Mouse (Mus musculus) hindbrain, embryonic 15.5 days (tissue): ENCODE results near the gene Rras2. TPM values are rescaled to one million over a fixed set of nuclear protein-coding genes. Genes with fewer than 3 reads are reported as not detected.

Experiments used
- ATAC-seq: fragments of 200-750 bp; cut with Nextera tagmentation; 2 replicates; pipeline ENCODE4 v1.8.0; 2017; ENCODE audit warnings: low read depth, moderate number of reproducible peaks, moderate TSS enrichment; ENCODE audit not compliant: low FRiP score
- H3K27ac ChIP-seq: fragments of 300-500 bp; sonication (generic); replicated peaks from 2 replicates; pipeline ENCODE4 v1.5.1; 2015; ENCODE audit warnings: mild to moderate bottlenecking, inconsistent platforms
- H3K27me3 ChIP-seq: fragments of 300-500 bp; sonication (generic); 2 replicates; pipeline ENCODE4 v1.6.1; 2015; ENCODE audit warnings: control low read depth, inconsistent platforms
- H3K36me3 ChIP-seq: fragments of 300-500 bp; sonication (generic); 2 replicates; pipeline ENCODE4 v1.6.1; 2015; ENCODE audit warnings: control low read depth, inconsistent platforms
- H3K4me1 ChIP-seq: fragments of 300-500 bp; sonication (generic); replicated peaks from 2 replicates; pipeline ENCODE4 v1.6.1; 2015; ENCODE audit warnings: control low read depth, inconsistent platforms
- H3K4me2 ChIP-seq: fragments of 300-500 bp; sonication (generic); 2 replicates; pipeline ENCODE4 v1.6.1; 2015; ENCODE audit warnings: moderate library complexity, mild to moderate bottlenecking, inconsistent platforms
- H3K4me3 ChIP-seq: fragments of 300-500 bp; sonication (generic); 2 replicates; pipeline ENCODE4 v1.5.1; 2015; ENCODE audit warnings: mild to moderate bottlenecking, inconsistent platforms
- H3K9ac ChIP-seq: fragments of 300-500 bp; sonication (generic); 2 replicates; pipeline ENCODE4 v1.6.1; 2015; ENCODE audit warnings: inconsistent platforms
- H3K9me3 ChIP-seq: fragments of 300-500 bp; sonication (generic); 2 replicates; pipeline ENCODE4 v1.6.1; 2016; ENCODE audit warnings: control low read depth, inconsistent platforms
- WGBS: fragments of 180-500 bp; shearing (Covaris S2); methylation state at CpG from one replicate; pipeline ENCODE4 v1.1.7; 2015; 5-methylcytosine and 5-hydroxymethylcytosine counted together
- polyA plus RNA-seq: library from polyadenylated mRNA; unstranded; fragments of >200 nt; fragmentation: Nextera tagmentation; extraction: Ambion mirVana; gene quantifications from 2 replicates; pipeline ENCODE4 v1.2.1, GENCODE M21; 2015

Gene Rras2
- polyA plus RNA-seq, 1 experiment from 2014 or later, result 19.3 TPM

GRCm38 (mm10) chr7:114066529-114067178 is 50.9 kb downstream of the Rras2 start:
- WGBS, result 5% methylated on average over 14 of the region's 14 CpGs
- peak overlapping the region; percentile 29 for H3K4me3 ChIP-seq
- no peak overlapping the region for H3K27ac ChIP-seq
- H3K9ac ChIP-seq, result peak overlapping the region; percentile 25; the same call in 1 of the 2 replicates
- H3K36me3 ChIP-seq, result no peaks in the 10 kb centered on the region
- H3K4me1 ChIP-seq, result peaks cover 13% of the 10 kb centered on the region
- H3K27me3 ChIP-seq, result no peaks in the 10 kb centered on the region
- H3K4me2 ChIP-seq, result peak overlapping the region; percentile 62
- H3K9me3 ChIP-seq, result no peaks in the 10 kb centered on the region
- ATAC-seq, result peak; percentile 78

- Histone ChIP-seq H3K4me2 (no peak overlapping the region), H3K27ac (no peak overlapping the region), H3K9me3 (no peaks in the 10 kb centered on the region), H3K4me3 (no peak overlapping the region), H3K36me3 (no peaks in the 10 kb centered on the region), H3K4me1 (peaks cover 13% of the 10 kb centered on the region), H3K27me3 (no peaks in the 10 kb centered on the region), H3K9ac (no peak overlapping the region)
- 47% methylated on average over 11 of the region's 11 CpGs for WGBS
- no peak for ATAC-seq
These were observed 52.0 kb downstream of the Rras2 start for GRCm38 (mm10) chr7:114065407-114066185.

DNA sequence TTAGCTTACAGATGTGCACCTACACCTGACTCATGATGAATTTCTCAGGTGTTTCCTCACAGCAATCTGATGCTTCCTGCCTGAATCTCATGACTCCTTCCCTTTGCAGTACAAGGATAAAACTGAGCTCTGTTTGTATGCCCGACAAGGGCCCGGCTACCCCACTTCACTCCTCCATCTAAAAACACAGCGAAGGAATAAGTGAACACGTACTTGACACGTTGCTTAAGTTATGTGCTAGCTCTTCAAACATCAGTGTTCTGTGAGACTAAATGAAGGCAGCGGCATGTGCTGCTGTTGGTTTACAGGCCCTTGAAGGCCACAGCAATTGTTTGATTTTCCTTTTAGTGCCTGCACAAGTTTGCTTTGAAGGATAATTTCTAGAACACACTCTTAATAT is 53.6 kb downstream of the Rras2 start:
- H3K27me3 ChIP-seq, result no peaks in the 10 kb centered on the region
- H3K36me3 ChIP-seq, result no peaks in the 10 kb centered on the region
- H3K9ac ChIP-seq, result no peak overlapping the region
- peaks cover 13% of the 10 kb centered on the region for H3K4me1 ChIP-seq
- WGBS, result 90% methylated on average over 6 of the region's 6 CpGs
- no peak overlapping the region for H3K27ac ChIP-seq
- no peak overlapping the region for H3K4me2 ChIP-seq
- no peak for ATAC-seq
- H3K4me3 ChIP-seq, result no peak overlapping the region
- H3K9me3 ChIP-seq, result no peaks in the 10 kb centered on the region

DNA sequence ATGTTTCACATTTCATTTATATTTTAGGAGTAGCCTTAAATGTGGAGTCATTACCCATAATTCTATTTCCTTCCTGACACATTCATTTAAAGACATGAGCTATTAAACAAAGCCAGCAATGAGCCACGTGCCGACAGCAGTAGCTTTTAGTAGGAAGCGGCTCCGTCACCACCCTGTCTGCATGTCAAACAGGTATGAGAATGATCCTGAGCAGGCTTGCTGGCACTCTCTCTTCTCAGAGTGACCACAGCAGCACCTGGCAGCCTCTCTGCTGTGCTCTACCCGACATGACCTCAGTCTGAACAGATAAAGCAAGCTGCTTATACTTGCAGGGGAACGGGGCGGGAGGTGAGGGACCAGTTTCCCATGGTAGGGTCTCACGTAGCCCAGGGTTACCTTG is 54.0 kb downstream of the Rras2 start:
- peak; percentile 53; the same call in 1 of the 2 replicates for ATAC-seq

GRCm38 (mm10) chr7:114062451-114062850 is 55.1 kb downstream of the Rras2 start:
- Histone ChIP-seq H3K27me3 (no peaks in the 10 kb centered on the region), H3K9me3 (no peaks in the 10 kb centered on the region), H3K36me3 (no peaks in the 10 kb centered on the region), H3K4me1 (peaks cover 13% of the 10 kb centered on the region), H3K4me3 (no peak overlapping the region), H3K4me2 (no peak overlapping the region), H3K9ac (no peak overlapping the region), H3K27ac (no peak overlapping the region)
- WGBS, result 70% methylated on average over 1 of the region's 1 CpGs
- ATAC-seq, result no peak

More for the DNA sequence above, 54.0 kb downstream of the Rras2 start:
- Histone ChIP-seq H3K4me2 (no peak overlapping the region), H3K36me3 (no peaks in the 10 kb centered on the region), H3K9me3 (no peaks in the 10 kb centered on the region), H3K9ac (no peak overlapping the region), H3K27ac (no peak overlapping the region), H3K4me3 (no peak overlapping the region), H3K4me1 (peaks cover 13% of the 10 kb centered on the region), H3K27me3 (no peaks in the 10 kb centered on the region)
- 61% methylated on average over 8 of the region's 8 CpGs for WGBS

GRCm38 (mm10) chr7:114060445-114060844 is 57.1 kb downstream of the Rras2 start:
- H3K9ac ChIP-seq, result no peak overlapping the region
- no peak for ATAC-seq
- WGBS, result 96% methylated on average over 6 of the region's 6 CpGs
- H3K4me1 ChIP-seq, result no peaks in the 10 kb centered on the region
- no peak overlapping the region for H3K4me2 ChIP-seq
- no peaks in the 10 kb centered on the region for H3K9me3 ChIP-seq
- H3K27ac ChIP-seq, result no peak overlapping the region
- no peaks in the 10 kb centered on the region for H3K27me3 ChIP-seq
- H3K4me3 ChIP-seq, result no peak overlapping the region
- H3K36me3 ChIP-seq, result no peaks in the 10 kb centered on the region

GRCm38 (mm10) chr7:114058927-114059441 is 58.6 kb downstream of the Rras2 start:
- ATAC-seq, result no peak
- H3K27ac ChIP-seq, result no peak overlapping the region

GRCm38 (mm10) chr7:114058166-114058565 is 59.4 kb downstream of the Rras2 start:
- Histone ChIP-seq H3K9me3 (no peaks in the 10 kb centered on the region), H3K9ac (no peak overlapping the region), H3K4me2 (no peak overlapping the region), H3K4me1 (no peaks in the 10 kb centered on the region), H3K27ac (no peak overlapping the region), H3K36me3 (no peaks in the 10 kb centered on the region), H3K4me3 (no peak overlapping the region), H3K27me3 (no peaks in the 10 kb centered on the region)
- ATAC-seq, result no peak
- 94% methylated on average over 16 of the region's 16 CpGs for WGBS

More at GRCm38 (mm10) chr7:114058927-114059441, 58.6 kb downstream of the Rras2 start:
- no peaks in the 10 kb centered on the region for H3K27me3 ChIP-seq
- no peak overlapping the region for H3K9ac ChIP-seq
- WGBS, result 73% methylated on average over 6 of the region's 6 CpGs
- no peaks in the 10 kb centered on the region for H3K9me3 ChIP-seq
- no peak overlapping the region for H3K4me2 ChIP-seq
- no peak overlapping the region for H3K4me3 ChIP-seq
- no peaks in the 10 kb centered on the region for H3K4me1 ChIP-seq
- H3K36me3 ChIP-seq, result no peaks in the 10 kb centered on the region

DNA sequence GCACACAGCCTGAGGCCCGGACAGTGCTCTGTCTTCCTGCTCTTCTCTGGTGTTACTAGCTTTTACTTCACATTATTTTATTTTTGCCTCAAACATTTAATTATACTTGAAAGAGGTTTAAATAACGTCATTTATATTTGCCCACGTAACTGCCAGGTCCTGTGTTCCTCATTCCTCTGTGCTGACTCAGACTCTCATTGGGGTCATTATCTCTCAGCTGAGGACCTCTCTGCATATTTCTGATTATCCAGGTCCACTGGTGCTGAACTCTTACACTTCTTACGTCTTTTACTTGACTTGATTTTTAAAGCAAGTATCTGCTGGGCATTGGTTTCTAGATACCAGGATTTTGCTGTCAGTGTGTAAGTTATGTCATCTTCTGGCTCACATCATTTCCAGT is 63.9 kb downstream of the Rras2 start:
- Histone ChIP-seq H3K27ac (no peak overlapping the region), H3K27me3 (no peaks in the 10 kb centered on the region), H3K4me3 (no peak overlapping the region), H3K36me3 (no peaks in the 10 kb centered on the region), H3K9ac (no peak overlapping the region), H3K4me1 (no peaks in the 10 kb centered on the region), H3K4me2 (no peak overlapping the region), H3K9me3 (no peaks in the 10 kb centered on the region)
- 88% methylated on average over 4 of the region's 4 CpGs for WGBS
- ATAC-seq, result no peak

- no peak for ATAC-seq
These were observed 71.8 kb downstream of the Rras2 start for GRCm38 (mm10) chr7:114045814-114046213.

GRCm38 (mm10) chr7:114043929-114044549 is 73.5 kb downstream of the Rras2 start:
- H3K27ac ChIP-seq, result no peak overlapping the region
- no peak overlapping the region for H3K4me3 ChIP-seq
- H3K27me3 ChIP-seq, result no peaks in the 10 kb centered on the region
- no peak overlapping the region for H3K9ac ChIP-seq
- WGBS, result 78% methylated on average over 6 of the region's 6 CpGs
- H3K36me3 ChIP-seq, result 0 out of 2 replicates have a peak, but pooled peaks cover 7% of the 10 kb centered on the region
- no peak overlapping the region for H3K4me2 ChIP-seq
- H3K4me1 ChIP-seq, result peaks cover 4% of the 10 kb centered on the region; the same call in 1 of the 2 replicates
- H3K9me3 ChIP-seq, result no peaks in the 10 kb centered on the region
- no peak for ATAC-seq

More at GRCm38 (mm10) chr7:114045814-114046213, 71.8 kb downstream of the Rras2 start:
- 91% methylated on average over 2 of the region's 2 CpGs for WGBS
- H3K4me1 ChIP-seq, result peaks cover 4% of the 10 kb centered on the region; the same call in 1 of the 2 replicates
- no peaks in the 10 kb centered on the region for H3K9me3 ChIP-seq
- H3K9ac ChIP-seq, result no peak overlapping the region
- no peak overlapping the region for H3K4me3 ChIP-seq
- 0 out of 2 replicates have a peak, but pooled peaks cover 3% of the 10 kb centered on the region for H3K36me3 ChIP-seq
- H3K4me2 ChIP-seq, result no peak overlapping the region
- H3K27ac ChIP-seq, result no peak overlapping the region
- H3K27me3 ChIP-seq, result no peaks in the 10 kb centered on the region
